22 mouse cellular contexts compared by ENCODE assay signal in genomic region chr3:66649271-66649670, GRCm38 (mm10).
"Had no signal": no experiment of that assay in that cellular context is flagged by ENCODE, and none has a peak within 500 bp of the region (broad histone marks: within the 10 kb centered on the region; RNA-seq: fewer than 3 reads in every experiment).

No protein-coding gene starts in this region.

- H3K4me1 ChIP-seq: embryonic facial prominence, embryonic 12.5 days; forebrain, embryonic 12.5 days had no signal

- H3K9me3 ChIP-seq: embryonic facial prominence, embryonic 10.5 days; embryonic facial prominence, embryonic 12.5 days; embryonic facial prominence, embryonic 13.5 days; embryonic facial prominence, embryonic 15.5 days; forebrain, embryonic 10.5 days; forebrain, embryonic 12.5 days; forebrain, embryonic 13.5 days; forebrain, embryonic 15.5 days had no signal

- H3K36me3 ChIP-seq: embryonic facial prominence, embryonic 10.5 days; embryonic facial prominence, embryonic 12.5 days; embryonic facial prominence, embryonic 13.5 days; embryonic facial prominence, embryonic 15.5 days; forebrain, embryonic 10.5 days; forebrain, embryonic 12.5 days; forebrain, embryonic 15.5 days had no signal

- H3K4me3 ChIP-seq: embryonic facial prominence, embryonic 10.5 days; embryonic facial prominence, embryonic 12.5 days; embryonic facial prominence, embryonic 13.5 days; embryonic facial prominence, embryonic 15.5 days; erythroblast, embryonic 14.5 days; forebrain, embryonic 10.5 days; forebrain, embryonic 12.5 days; forebrain, embryonic 13.5 days; forebrain, embryonic 15.5 days; gastrocnemius, adult 2 months; heart, adult 2 months had no signal

- H3K27ac ChIP-seq: embryonic facial prominence, embryonic 10.5 days; embryonic facial prominence, embryonic 12.5 days; embryonic facial prominence, embryonic 13.5 days; embryonic facial prominence, embryonic 15.5 days; forebrain, embryonic 10.5 days; forebrain, embryonic 12.5 days; forebrain, embryonic 13.5 days; forebrain, embryonic 15.5 days; gastrocnemius, adult 2 months; heart, adult 2 months had no signal

- DNase-seq: cerebellum, adult 18-20 months; cerebellum, adult 8-10 months; cerebellum, adult 9-11 months; cerebellum, postnatal 36 days; embryo, embryonic 11 days; forebrain, postnatal 0 days; gastrocnemius, adult 2 months; gastrocnemius, postnatal 10 days; gastrocnemius, postnatal 14 days; gastrocnemius, postnatal 25 days; gastrocnemius, postnatal 36 days; heart, adult 18-20 months; heart, adult 2 months had no signal

- H3K27me3 ChIP-seq: embryonic facial prominence, embryonic 12.5 days; embryonic facial prominence, embryonic 13.5 days; embryonic facial prominence, embryonic 15.5 days; forebrain, embryonic 12.5 days; forebrain, embryonic 13.5 days; forebrain, embryonic 15.5 days had no signal
